Mouse (Mus musculus) spleen, adult 2 months (tissue): ENCODE data around the gene Cc2d1b. TPM values are rescaled to one million over a fixed set of nuclear protein-coding genes. Genes with fewer than 3 reads are reported as not detected.

ENCODE experiments used
- DNase-seq, 2 experiments: peaks; one replicate each; pipeline versions ENCODE4 v3.0.0 to v3.0.0-alpha.2; 2012 to 2021; ENCODE audit warnings: low spot score in 2 of 2, low read depth in 1 of 2
- H3K27ac ChIP-seq: fragments of 200-500 bp; 2 replicates; pipeline ENCODE4 v1.5.1; 2012; ENCODE audit warnings: low read length, inconsistent platforms; ENCODE audit not compliant: insufficient read depth
- H3K27me3 ChIP-seq: fragments of 200-500 bp; 2 replicates; pipeline ENCODE4 v1.6.1; 2012; ENCODE audit warnings: mild to moderate bottlenecking, moderate library complexity, low read length, inconsistent platforms; ENCODE audit not compliant: control insufficient read depth, insufficient read depth
- H3K36me3 ChIP-seq: fragments of 200-500 bp; 2 replicates; pipeline ENCODE4 v1.6.1; 2012; ENCODE audit warnings: mild to moderate bottlenecking, low read length, inconsistent platforms; ENCODE audit not compliant: control insufficient read depth, insufficient read depth
- H3K4me1 ChIP-seq: fragments of 200-500 bp; 2 replicates; pipeline ENCODE4 v1.6.1; 2011; ENCODE audit warnings: inconsistent platforms; ENCODE audit not compliant: control insufficient read depth, insufficient read depth, insufficient read length
- H3K4me3 ChIP-seq: fragments of 200-500 bp; 2 replicates; pipeline ENCODE4 v1.5.1; 2011; ENCODE audit warnings: mild to moderate bottlenecking, inconsistent platforms; ENCODE audit not compliant: insufficient read depth, insufficient read length; ENCODE audit errors: extremely low read depth
- CTCF ChIP-seq: fragments of 200-500 bp; IDR thresholded peaks from 2 replicates; pipeline ENCODE4 v1.5.1; 2011; ENCODE audit warnings: mild to moderate bottlenecking, inconsistent platforms; ENCODE audit not compliant: insufficient read depth, insufficient read length, insufficient replicate concordance; ENCODE audit errors: extremely low read depth
- POLR2A ChIP-seq: fragments of 200-500 bp; IDR thresholded peaks from 2 replicates; pipeline ENCODE4 v1.6.1; 2011; ENCODE audit warnings: low read depth, low read length, inconsistent platforms
- WGBS: fragments of 180-500 bp; shearing (Covaris S2); methylation state at CpG from one replicate; pipeline ENCODE4 v1.1.7; 2018; 5-methylcytosine and 5-hydroxymethylcytosine counted together
- polyA plus RNA-seq: library from polyadenylated mRNA; depleted of rRNA; stranded (reverse); fragments of >200 nt; gene quantifications from 2 replicates; pipeline ENCODE4 v1.2.3, GENCODE M21; 2012; rRNA removed

Cc2d1b gene
- polyA plus RNA-seq, 1 experiment: 33.1 TPM

DNA sequence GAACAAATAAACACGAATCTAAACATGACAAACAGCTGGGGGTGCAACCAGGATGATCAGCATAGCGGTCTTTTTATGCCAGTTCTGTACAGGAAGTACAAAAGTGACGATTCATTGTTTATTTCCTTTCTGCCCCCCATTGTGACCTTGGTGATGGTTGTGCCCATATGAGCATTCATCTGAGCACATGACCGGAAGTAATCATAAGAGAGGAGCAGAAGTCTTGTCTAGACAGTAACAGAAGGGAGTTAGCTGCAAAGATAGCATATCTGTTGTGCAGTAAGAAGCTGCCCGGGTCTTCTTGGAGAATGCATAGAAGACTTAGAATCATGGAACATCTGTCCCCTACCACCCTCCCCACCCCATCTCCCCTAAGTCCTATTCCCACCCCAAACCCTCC, 19.0 kb downstream of the Cc2d1b start:
- Histone ChIP-seq H3K36me3 (peaks cover 2% of the 10 kb centered on the region), H3K4me3 (no peak overlapping the region), H3K4me1 (peaks cover 2% of the 10 kb centered on the region; the same call in 1 of the 2 replicates), H3K27me3 (no peaks in the 10 kb centered on the region), H3K27ac (no peak overlapping the region)
- no peak for TF ChIP-seq CTCF
- DNase-seq: peak in 1 of 2 experiments; percentile 15
- WGBS: 38% methylated on average over 5 of the region's 5 CpGs

DNA sequence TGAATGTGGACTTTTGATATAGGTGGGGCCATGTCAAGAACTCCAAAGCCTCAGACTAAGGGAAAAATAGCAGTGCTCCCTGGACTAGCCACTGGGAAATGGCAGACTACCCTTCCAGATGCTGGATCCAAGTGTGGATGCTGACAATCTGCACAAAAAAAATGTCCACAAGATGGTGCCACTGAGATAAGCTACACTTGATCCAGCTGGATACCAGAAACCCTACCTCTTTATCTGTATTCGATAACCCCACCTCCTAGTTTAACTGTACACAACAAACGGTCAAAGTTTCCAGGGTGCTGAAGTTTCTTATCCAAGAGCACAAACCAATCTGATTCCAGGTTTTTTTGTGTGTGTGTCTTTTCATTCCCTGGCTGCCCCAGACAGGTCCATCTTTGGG, 44.7 kb downstream of the Cc2d1b start:
- H3K36me3 ChIP-seq: no peaks in the 10 kb centered on the region
- no peak for TF ChIP-seq POLR2A
- TF ChIP-seq CTCF: no peak
- no peaks in the 10 kb centered on the region for H3K27me3 ChIP-seq
- H3K4me3 ChIP-seq: no peak overlapping the region
- no peak overlapping the region for H3K27ac ChIP-seq
- WGBS: 62% methylated on average over 2 of the region's 2 CpGs
- no peaks in the 10 kb centered on the region for H3K4me1 ChIP-seq
- DNase-seq: peak in 1 of 2 experiments; percentile 2

Other genes starting within 250 kb of the Cc2d1b start
- gene Shisal2a, start 236.6 kb upstream of the Cc2d1b start, polyA plus RNA-seq: not detected in 2 replicates
- 2.7 and 2.9 TPM in 2 replicates for gene Gpx7, start 213.0 kb upstream of the Cc2d1b start, polyA plus RNA-seq
- 76.3 and 87.6 TPM in 2 replicates for gene Tut4, start 160.5 kb upstream of the Cc2d1b start, polyA plus RNA-seq
- gene Prpf38a, start 40.6 kb upstream of the Cc2d1b start, polyA plus RNA-seq: 2.1 and 2.4 TPM in 2 replicates
- gene Orc1, start 40.5 kb upstream of the Cc2d1b start, polyA plus RNA-seq: 1.2 and 1.5 TPM in 2 replicates
- gene 3110021N24Rik, start 99.7 kb downstream of the Cc2d1b start, polyA plus RNA-seq: 0.07 TPM in 1 of 2 replicates, not detected in the other
- gene Zfyve9, start 160.9 kb downstream of the Cc2d1b start, polyA plus RNA-seq: 0.63 and 0.99 TPM in 2 replicates
- gene Btf3l4, start 213.7 kb downstream of the Cc2d1b start, polyA plus RNA-seq: 5.2 and 6.1 TPM in 2 replicates
- 5.9 and 6.7 TPM in 2 replicates for gene Txndc12, start 214.7 kb downstream of the Cc2d1b start, polyA plus RNA-seq
- 32.7 and 44.2 TPM in 2 replicates for gene Kti12, start 227.8 kb downstream of the Cc2d1b start, polyA plus RNA-seq
- 0.14 TPM in 1 of 2 replicates, not detected in the other for gene A730015C16Rik, start 228.7 kb downstream of the Cc2d1b start, polyA plus RNA-seq